Mouse (Mus musculus): ENCODE measurements around the gene Cxcl10.

The Cxcl10 gene

DNA sequence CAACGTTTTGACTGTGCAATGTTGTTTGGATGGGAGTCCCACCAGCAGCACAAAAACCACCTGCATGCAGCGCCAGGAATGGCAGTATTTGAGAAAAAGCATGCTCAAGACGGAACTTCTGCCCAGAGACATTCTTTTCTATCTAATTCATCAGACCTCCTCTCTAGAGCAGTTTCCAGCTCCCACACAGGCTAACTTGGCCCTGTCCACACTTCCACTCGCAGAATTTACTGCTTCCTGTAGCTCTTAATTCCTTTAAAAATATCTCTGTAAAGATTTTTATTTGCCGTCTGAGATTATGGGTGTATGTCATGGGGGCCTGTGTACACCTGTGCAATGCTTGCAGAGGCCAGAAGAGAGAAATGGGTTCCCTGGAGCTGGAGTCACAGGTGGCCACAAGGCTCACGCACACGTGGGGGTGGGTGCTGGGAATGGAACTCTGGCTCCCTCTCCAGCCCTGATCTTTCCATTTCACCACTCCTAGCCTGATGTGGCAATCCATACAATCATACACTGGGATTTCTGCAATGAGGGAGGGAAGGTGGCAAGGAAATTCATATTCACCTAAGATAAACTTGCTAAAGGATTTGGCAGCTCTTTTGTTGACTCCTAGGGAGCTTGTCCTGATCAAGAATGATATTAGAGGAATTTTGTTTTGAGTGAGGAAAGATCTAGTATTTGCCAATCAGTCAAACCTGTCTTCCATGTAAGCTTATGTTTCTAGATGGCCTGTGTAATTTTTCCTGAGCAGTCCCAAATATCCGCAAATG, 26.9 kb downstream of the Cxcl10 start:
- no peak for DNase-seq (ENCODE audit: low read depth, low spot score)

- DNase-seq (ENCODE audit: low read depth, low spot score): no peak
These were observed 30.1 kb downstream of the Cxcl10 start for GRCm38 (mm10) chr5:92318596-92318995.

DNA sequence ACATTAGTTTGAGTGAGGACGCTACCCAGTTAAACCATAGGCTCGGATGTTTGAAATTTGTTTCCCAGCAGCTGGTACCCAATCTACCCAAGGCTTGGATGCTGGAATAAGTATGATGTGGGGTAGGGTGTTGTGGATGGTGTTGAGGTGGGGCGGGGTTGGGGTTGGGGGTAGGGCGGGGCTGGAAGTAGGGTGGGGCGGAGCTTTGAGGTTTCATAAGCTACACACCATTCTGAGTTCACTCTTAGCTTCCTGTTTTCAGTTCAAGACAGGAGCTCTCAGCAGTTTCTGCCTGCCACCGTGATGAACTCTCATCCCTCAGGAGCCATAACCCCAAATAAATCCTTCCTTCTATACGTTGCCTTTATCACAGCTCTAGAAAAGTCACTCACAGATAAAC, 30.6 kb downstream of the Cxcl10 start:
- no peak for DNase-seq (ENCODE audit: low read depth, low spot score)

GRCm38 (mm10) chr5:92313776-92314175, 34.9 kb downstream of the Cxcl10 start:
- DNase-seq (ENCODE audit: low read depth, low spot score): no peak

DNA sequence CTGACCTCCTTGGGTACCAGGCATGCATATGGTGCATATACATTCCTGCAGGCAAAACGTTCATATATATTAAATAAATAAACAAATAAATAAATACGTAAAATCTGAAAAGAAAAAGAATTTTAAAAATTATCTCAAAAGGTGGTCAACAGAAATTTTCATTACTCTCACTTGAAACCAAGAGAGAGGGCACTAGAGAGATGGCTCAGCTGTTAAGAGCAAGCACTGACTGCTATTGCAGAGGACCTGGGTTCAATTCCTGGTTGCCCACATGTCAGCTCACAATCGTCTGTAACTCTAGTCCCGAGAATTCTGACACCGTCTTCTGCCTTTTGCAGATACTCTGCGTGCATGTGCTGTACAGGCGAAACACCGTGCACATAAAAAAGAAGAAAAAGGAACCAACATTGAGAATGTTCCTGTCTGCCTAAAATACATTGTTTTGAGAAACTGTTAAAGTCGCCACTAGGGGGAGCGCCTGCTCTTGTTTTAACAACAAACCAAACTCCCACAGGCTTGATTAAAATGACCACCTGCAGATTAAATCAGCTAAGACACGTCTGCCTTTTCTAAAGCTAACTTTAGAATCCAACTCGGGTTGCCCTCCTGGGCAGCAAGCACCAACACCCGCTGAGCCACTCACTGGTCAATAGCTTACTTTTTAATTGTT, 36.5 kb downstream of the Cxcl10 start:
- DNase-seq (ENCODE audit: low read depth, low spot score): peak; percentile 76

DNA sequence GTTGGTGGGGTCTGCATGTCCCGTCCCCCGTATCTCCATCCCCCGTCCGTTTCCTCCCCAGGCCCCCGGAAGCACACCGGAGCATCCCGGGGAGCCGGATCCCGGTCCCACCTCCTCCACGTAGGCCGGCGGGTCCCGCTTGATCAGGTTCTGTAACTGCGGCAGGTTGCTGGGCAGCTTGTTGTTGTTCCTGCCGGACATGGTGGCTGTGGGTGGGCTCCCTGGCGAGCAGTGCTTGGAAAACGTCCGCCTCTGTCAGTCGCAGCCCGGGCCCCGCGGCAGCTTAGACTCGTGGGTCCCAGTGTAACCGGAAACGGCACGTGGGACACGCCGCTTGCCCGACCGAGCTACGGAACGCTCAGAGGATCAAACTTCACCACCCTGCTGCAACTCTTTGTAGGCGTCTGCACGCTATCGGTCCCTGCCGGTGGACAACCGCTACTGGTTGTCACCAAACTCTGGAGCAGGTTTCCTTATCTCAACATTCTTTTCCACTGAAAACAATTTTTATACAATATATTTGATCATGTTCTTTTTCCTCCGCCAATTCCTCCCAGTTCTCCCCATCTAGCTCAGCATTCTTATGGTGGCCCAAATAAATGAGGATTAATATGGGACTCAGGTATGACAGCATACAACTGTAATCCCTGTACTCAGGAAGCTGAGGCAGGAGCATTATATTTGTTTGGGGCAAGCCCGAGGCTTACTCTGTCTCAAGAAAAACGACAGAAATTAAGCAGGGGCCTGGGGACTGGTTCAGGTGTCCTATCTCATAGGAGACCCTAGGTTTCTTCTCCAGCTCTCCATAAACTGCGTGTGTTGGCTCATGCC, 38.8 kb downstream of the Cxcl10 start, which contains the start of gene Sdad1:
Gene Sdad1, minus strand, starts transcription at position 799 of the 831 bp plus-strand sequence.
- DNase-seq (ENCODE audit: low read depth, low spot score): peak; percentile 95

GRCm38 (mm10) chr5:92304291-92304690, 44.4 kb downstream of the Cxcl10 start:
- no peak for DNase-seq (ENCODE audit: low read depth, low spot score)

DNA sequence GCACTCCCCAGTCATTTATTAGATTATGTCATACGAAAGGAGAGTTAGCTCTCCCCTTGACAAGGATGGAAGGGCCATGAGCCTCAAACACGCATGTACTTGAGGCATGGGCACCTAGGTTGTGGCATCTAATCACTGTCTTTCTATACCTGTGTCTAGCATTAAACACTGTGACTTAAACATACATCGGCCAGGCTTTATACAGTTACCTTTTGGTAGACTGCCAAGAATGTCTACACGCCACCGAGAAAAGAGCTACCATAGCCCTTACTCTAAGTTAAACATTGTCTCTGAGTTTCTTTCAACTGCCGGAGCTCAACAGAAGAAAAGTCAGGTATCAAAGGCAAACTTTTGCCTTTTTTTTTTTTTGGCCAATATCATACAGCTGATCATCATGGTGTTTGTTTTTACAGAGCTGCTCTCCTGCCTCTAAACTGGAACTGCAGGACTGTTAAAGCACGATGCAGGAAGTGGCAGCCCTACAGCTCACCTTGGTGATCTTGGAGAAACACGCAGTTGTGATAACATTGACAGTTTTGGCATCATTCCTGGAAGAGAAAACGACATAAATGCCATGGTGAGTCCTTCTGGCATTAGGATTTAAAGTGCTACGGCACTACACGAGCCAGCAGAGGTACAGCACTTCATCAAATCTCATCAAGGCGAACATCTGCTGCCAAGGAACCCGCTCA, 46.4 kb downstream of the Cxcl10 start:
- DNase-seq (ENCODE audit: low read depth, low spot score): no peak
